9 mouse cellular contexts compared by ENCODE assay signal in genomic region chr14:52008321-52009203, GRCm38 (mm10). TPM values are rescaled to one million over a fixed set of nuclear protein-coding genes. Genes with fewer than 3 reads are reported as not detected.
DNase-seq lines count a peak whose midpoint lies in the region; ATAC-seq and TF ChIP-seq lines count a peak whose summit lies in the region.
"Had no signal": no experiment of that assay in that cellular context is flagged by ENCODE, and none has a peak within 500 bp of the region (broad histone marks: within the 10 kb centered on the region; RNA-seq: fewer than 3 reads in every experiment).

No protein-coding gene starts in this region.

- no peak for TF ChIP-seq EP300 in heart, postnatal 0 days (IDR thresholded peaks at IDR 0.05; ENCODE audit: low read depth)
- TF ChIP-seq EP300 in liver, postnatal 0 days (IDR thresholded peaks at IDR 0.05; ENCODE audit: low read depth), result no peak

- peaks cover 89% of the 10 kb centered on the region for H3K4me1 ChIP-seq in E14TG2a.4 (replicated peaks; ENCODE audit: low read depth, low read length)
- peaks cover 95% of the 10 kb centered on the region for H3K4me1 ChIP-seq in forebrain, embryonic 13.5 days
- H3K4me1 ChIP-seq in heart, postnatal 0 days (ENCODE audit: control insufficient read depth, insufficient read depth), result peaks cover 20% of the 10 kb centered on the region
- H3K4me1 ChIP-seq in liver, postnatal 0 days (ENCODE audit: insufficient read depth), result peaks cover 8% of the 10 kb centered on the region
- H3K4me1 ChIP-seq in neural tube, embryonic 14.5 days (ENCODE audit: control insufficient read depth, insufficient read depth, low read length), result peaks cover 69% of the 10 kb centered on the region

- WGBS in forebrain, embryonic 13.5 days, result 50% methylated on average over 38 of the region's 38 CpGs
- WGBS in heart, postnatal 0 days, result 54% methylated on average over 38 of the region's 38 CpGs
- WGBS in liver, postnatal 0 days (ENCODE audit: insufficient replicate concordance), result 56% methylated on average over 38 of the region's 38 CpGs
- 55% methylated on average over 38 of the region's 38 CpGs for WGBS in neural tube, embryonic 14.5 days

- peak overlapping the region; percentile 74 for H3K4me2 ChIP-seq in forebrain, embryonic 13.5 days
- no peak overlapping the region for H3K4me2 ChIP-seq in heart, postnatal 0 days (ENCODE audit: low read depth, low read length)
- H3K4me2 ChIP-seq in liver, postnatal 0 days (ENCODE audit: low read depth, low read length), result no peak overlapping the region
- H3K4me2 ChIP-seq in neural tube, embryonic 14.5 days (ENCODE audit: low read depth, low read length), result peak overlapping the region; percentile 64; the same call in 1 of the 2 replicates

- no peaks in the 10 kb centered on the region for H3K27me3 ChIP-seq in E14TG2a.4 (ENCODE audit: insufficient read depth, low read length)
- H3K27me3 ChIP-seq in forebrain, embryonic 13.5 days, result no peaks in the 10 kb centered on the region
- H3K27me3 ChIP-seq in heart, postnatal 0 days (ENCODE audit: control insufficient read depth, insufficient read depth, low read length), result no peaks in the 10 kb centered on the region
- H3K27me3 ChIP-seq in liver, postnatal 0 days (ENCODE audit: insufficient read depth, low read length), result no peaks in the 10 kb centered on the region
- no peaks in the 10 kb centered on the region for H3K27me3 ChIP-seq in neural tube, embryonic 14.5 days (ENCODE audit: control insufficient read depth, insufficient read depth, low read length)

- no peaks in the 10 kb centered on the region for H3K9me3 ChIP-seq in E14TG2a.4 (ENCODE audit: low read length)
- no peaks in the 10 kb centered on the region for H3K9me3 ChIP-seq in forebrain, embryonic 13.5 days (replicated peaks)
- H3K9me3 ChIP-seq in heart, postnatal 0 days (replicated peaks; ENCODE audit: control insufficient read depth, low read length), result no peaks in the 10 kb centered on the region
- no peaks in the 10 kb centered on the region for H3K9me3 ChIP-seq in liver, postnatal 0 days (ENCODE audit: low read length)
- H3K9me3 ChIP-seq in neural tube, embryonic 14.5 days (ENCODE audit: control insufficient read depth, low read length), result no peaks in the 10 kb centered on the region

- ATAC-seq in cerebellum, adult (ENCODE audit: insufficient number of reproducible peaks, low FRiP score, low TSS enrichment), result peak; percentile 59
- peak; percentile 30 for ATAC-seq in forebrain, embryonic 13.5 days
- peak; percentile 73 for ATAC-seq in heart, postnatal 0 days (ENCODE audit: insufficient read depth, low read depth)
- peak; percentile 90 for ATAC-seq in liver, postnatal 0 days
- peak; percentile 33; the same call in 1 of the 2 replicates for ATAC-seq in neural tube, embryonic 14.5 days (ENCODE audit: low read depth)

- H3K4me3 ChIP-seq in E14TG2a.4 (replicated peaks; ENCODE audit: low read length), result peak overlapping the region; percentile 78
- H3K4me3 ChIP-seq in forebrain, embryonic 13.5 days, result peak overlapping the region; percentile 42
- no peak overlapping the region for H3K4me3 ChIP-seq in heart, postnatal 0 days (ENCODE audit: low read depth, low read length)
- no peak overlapping the region for H3K4me3 ChIP-seq in liver, postnatal 0 days (ENCODE audit: low read depth, low read length)
- H3K4me3 ChIP-seq in neural tube, embryonic 14.5 days (ENCODE audit: low read depth, low read length), result no peak overlapping the region

- H3K36me3 ChIP-seq in E14TG2a.4 (ENCODE audit: insufficient read depth, low read length), result peaks cover 71% of the 10 kb centered on the region
- H3K36me3 ChIP-seq in forebrain, embryonic 13.5 days (ENCODE audit: poor library complexity, severe bottlenecking), result peaks cover 48% of the 10 kb centered on the region
- H3K36me3 ChIP-seq in heart, postnatal 0 days (replicated peaks; ENCODE audit: control insufficient read depth, insufficient read depth, low read length), result peaks cover 50% of the 10 kb centered on the region
- H3K36me3 ChIP-seq in liver, postnatal 0 days (replicated peaks; ENCODE audit: insufficient read depth, low read length), result peaks cover 28% of the 10 kb centered on the region
- H3K36me3 ChIP-seq in neural tube, embryonic 14.5 days (ENCODE audit: control insufficient read depth, insufficient read depth, low read length), result peaks cover 32% of the 10 kb centered on the region

- DNase-seq in heart, postnatal 0 days (ENCODE audit: low spot score), result peak; percentile 73
- DNase-seq in kidney, postnatal 36 days, result peak; percentile 91 to 96
- peak; percentile 93 for DNase-seq in liver, postnatal 0 days
- DNase-seq in telencephalon, adult 2 months (ENCODE audit: low read depth, low spot score), result peak; percentile 77

- H3K9ac ChIP-seq in forebrain, embryonic 13.5 days, result peak overlapping the region; percentile 67
- H3K9ac ChIP-seq in heart, postnatal 0 days (replicated peaks; ENCODE audit: low read depth, low read length), result no peak overlapping the region
- no peak overlapping the region for H3K9ac ChIP-seq in liver, postnatal 0 days (replicated peaks)
- H3K9ac ChIP-seq in neural tube, embryonic 14.5 days (replicated peaks; ENCODE audit: low read depth, low read length), result no peak overlapping the region

- peak overlapping the region; percentile 80 for H3K27ac ChIP-seq in forebrain, embryonic 13.5 days
- peak overlapping the region; percentile 40; the same call in 1 of the 2 replicates for H3K27ac ChIP-seq in heart, postnatal 0 days (ENCODE audit: low read depth)
- H3K27ac ChIP-seq in liver, postnatal 0 days (ENCODE audit: low read depth), result no peak overlapping the region
- H3K27ac ChIP-seq in neural tube, embryonic 14.5 days (ENCODE audit: low read depth, low read length), result 0 out of 2 replicates have a peak overlapping the region, but pooled peaks have one; percentile 4

- peak; percentile 98 for TF ChIP-seq CTCF in E14TG2a.4 (conservative IDR thresholded peaks at IDR 0.05; ENCODE audit: low read length)
- peak; percentile 99 for TF ChIP-seq CTCF in heart, postnatal 0 days (IDR thresholded peaks at IDR 0.05; ENCODE audit: low read depth)
- TF ChIP-seq CTCF in liver, postnatal 0 days (IDR thresholded peaks at IDR 0.05; ENCODE audit: low read depth), result peak; percentile 100

RNA-seq across cellular contexts. Expression of gene Tmem253, which starts 6.9 kb away (rescaled TPM):
- 0.63 and 0.96 TPM in 2 replicates for polyA plus RNA-seq in forebrain, embryonic 13.5 days (2015; fragmentation: Nextera tagmentation; extraction: Ambion mirVana)
- 0.57 TPM in 1 of 2 replicates, not detected in the other for total RNA-seq in heart, postnatal 0 days (2014; rRNA removed; ENCODE audit: low replicate concordance)
- polyA plus RNA-seq in heart, postnatal 0 days (2015; fragmentation: Nextera tagmentation; extraction: Ambion mirVana), result 0.18 and 1.0 TPM in 2 replicates
- 0.23 and 0.31 TPM in 2 replicates for polyA plus RNA-seq in liver, postnatal 0 days (2015; fragmentation: Nextera tagmentation; extraction: Ambion mirVana)
- polyA plus RNA-seq in neural tube, embryonic 14.5 days (2014; fragmentation: Nextera tagmentation; extraction: Ambion mirVana), result 0.47 and 0.66 TPM in 2 replicates

RNA-seq across cellular contexts. Expression of gene Zfp219, which starts 12.0 kb away (rescaled TPM):
- polyA plus RNA-seq in forebrain, embryonic 13.5 days (2015; fragmentation: Nextera tagmentation; extraction: Ambion mirVana), result 52.3 and 58.6 TPM in 2 replicates
- total RNA-seq in heart, postnatal 0 days (2014; rRNA removed; ENCODE audit: low replicate concordance), result 41.2 and 51.6 TPM in 2 replicates
- 12.7 and 13.9 TPM in 2 replicates for polyA plus RNA-seq in heart, postnatal 0 days (2015; fragmentation: Nextera tagmentation; extraction: Ambion mirVana)
- 8.8 and 9.0 TPM in 2 replicates for polyA plus RNA-seq in liver, postnatal 0 days (2015; fragmentation: Nextera tagmentation; extraction: Ambion mirVana)
- polyA plus RNA-seq in neural tube, embryonic 14.5 days (2014; fragmentation: Nextera tagmentation; extraction: Ambion mirVana), result 24.1 and 27.4 TPM in 2 replicates

RNA-seq across cellular contexts. Expression of gene Arhgef40, which starts 24.0 kb away (rescaled TPM):
- 75.9 and 84.7 TPM in 2 replicates for polyA plus RNA-seq in forebrain, embryonic 13.5 days (2015; fragmentation: Nextera tagmentation; extraction: Ambion mirVana)
- total RNA-seq in heart, postnatal 0 days (2014; rRNA removed; ENCODE audit: low replicate concordance), result 35.4 and 36.4 TPM in 2 replicates
- polyA plus RNA-seq in heart, postnatal 0 days (2015; fragmentation: Nextera tagmentation; extraction: Ambion mirVana), result 26.9 and 27.6 TPM in 2 replicates
- polyA plus RNA-seq in liver, postnatal 0 days (2015; fragmentation: Nextera tagmentation; extraction: Ambion mirVana), result 5.8 and 7.2 TPM in 2 replicates
- polyA plus RNA-seq in neural tube, embryonic 14.5 days (2014; fragmentation: Nextera tagmentation; extraction: Ambion mirVana), result 66.5 and 73.8 TPM in 2 replicates

RNA-seq across cellular contexts. Expression of gene Olfr221, which starts 33.7 kb away (rescaled TPM):
- not detected in 2 replicates for polyA plus RNA-seq in forebrain, embryonic 13.5 days (2015; fragmentation: Nextera tagmentation; extraction: Ambion mirVana)
- total RNA-seq in heart, postnatal 0 days (2014; rRNA removed; ENCODE audit: low replicate concordance), result not detected in 2 replicates
- not detected in 2 replicates for polyA plus RNA-seq in heart, postnatal 0 days (2015; fragmentation: Nextera tagmentation; extraction: Ambion mirVana)
- not detected in 2 replicates for polyA plus RNA-seq in liver, postnatal 0 days (2015; fragmentation: Nextera tagmentation; extraction: Ambion mirVana)
- polyA plus RNA-seq in neural tube, embryonic 14.5 days (2014; fragmentation: Nextera tagmentation; extraction: Ambion mirVana), result not detected in 2 replicates
- polyA plus RNA-seq: gonadal fat pad, adult 2 months had no signal

Comparison
In these comparisons a context has a peak if more than half of its experiments do, and no peak if none do; other contexts are left out.
1. H3K4me3 ChIP-seq: peak in E14TG2a.4 (single experiment) and forebrain, embryonic 13.5 days (single experiment); none in heart, postnatal 0 days (single experiment), liver, postnatal 0 days (single experiment) and neural tube, embryonic 14.5 days (single experiment).
2. ATAC-seq: peak in every context shown above with its lines; median percentile 90 in liver, postnatal 0 days; 73 in heart, postnatal 0 days; 59 in cerebellum, adult; 33 in neural tube, embryonic 14.5 days; 30 in forebrain, embryonic 13.5 days.
3. H3K4me2 ChIP-seq: peak in forebrain, embryonic 13.5 days (single experiment) and neural tube, embryonic 14.5 days (single experiment); none in heart, postnatal 0 days (single experiment) and liver, postnatal 0 days (single experiment).
4. Peak in every context shown above with its lines, with median percentiles within 50 percentile points of each other: CTCF ChIP-seq and DNase-seq.